Mouse (Mus musculus) liver, embryonic 15.5 days (tissue): ENCODE data around the gene Slc26a11. TPM values are rescaled to one million over a fixed set of nuclear protein-coding genes. Genes with fewer than 3 reads are reported as not detected.

Experiments used
- ATAC-seq: fragments of 200-750 bp; cut with Nextera tagmentation; 2 replicates; pipeline ENCODE4 v1.8.0; 2017; ENCODE audit warnings: moderate number of reproducible peaks, mild to moderate bottlenecking, moderate library complexity; ENCODE audit not compliant: insufficient read depth
- H3K27ac ChIP-seq: fragments of 300-500 bp; sonication (generic); replicated peaks from 2 replicates; pipeline ENCODE4 v1.5.1; 2015; ENCODE audit warnings: mild to moderate bottlenecking, inconsistent platforms
- H3K27me3 ChIP-seq: fragments of 300-500 bp; sonication (generic); 2 replicates; pipeline ENCODE4 v1.6.1; 2015; ENCODE audit warnings: mild to moderate bottlenecking, inconsistent platforms
- H3K36me3 ChIP-seq: fragments of 300-500 bp; sonication (generic); replicated peaks from 2 replicates; pipeline ENCODE4 v1.6.1; 2015; ENCODE audit warnings: moderate library complexity, mild to moderate bottlenecking, inconsistent platforms
- H3K4me1 ChIP-seq: fragments of 300-500 bp; sonication (generic); replicated peaks from 2 replicates; pipeline ENCODE4 v1.6.1; 2015; ENCODE audit warnings: inconsistent platforms
- H3K4me2 ChIP-seq: fragments of 300-500 bp; sonication (generic); 2 replicates; pipeline ENCODE4 v1.6.1; 2015; ENCODE audit warnings: moderate library complexity, mild to moderate bottlenecking, inconsistent platforms
- H3K4me3 ChIP-seq: fragments of 300-500 bp; sonication (generic); replicated peaks from 2 replicates; pipeline ENCODE4 v1.5.1; 2015; ENCODE audit warnings: mild to moderate bottlenecking, inconsistent platforms
- H3K9ac ChIP-seq: fragments of 300-500 bp; sonication (generic); 2 replicates; pipeline ENCODE4 v1.6.1; 2015; ENCODE audit warnings: moderate library complexity, mild to moderate bottlenecking, inconsistent platforms
- H3K9me3 ChIP-seq: fragments of 300-500 bp; sonication (generic); replicated peaks from 2 replicates; pipeline ENCODE4 v1.6.1; 2016; ENCODE audit warnings: inconsistent platforms
- WGBS: fragments of 180-500 bp; shearing (Covaris S2); methylation state at CpG from one replicate; pipeline ENCODE4 v1.1.7; 2015; ENCODE audit warnings: mixed read lengths; ENCODE audit not compliant: insufficient replicate concordance; 5-methylcytosine and 5-hydroxymethylcytosine counted together
- polyA plus RNA-seq: library from polyadenylated mRNA; unstranded; fragments of >200 nt; fragmentation: Nextera tagmentation; extraction: Ambion mirVana; gene quantifications from 2 replicates; pipeline ENCODE4 v1.2.1, GENCODE M21; 2015

Gene Slc26a11
- polyA plus RNA-seq, 1 experiment from 2014 or later, result 1.6 TPM

GRCm38 (mm10) chr11:119331970-119332369, 23.4 kb upstream of the Slc26a11 start:
- no peak overlapping the region for H3K4me3 ChIP-seq
- no peak overlapping the region for H3K9ac ChIP-seq
- H3K36me3 ChIP-seq, result no peaks in the 10 kb centered on the region
- no peaks in the 10 kb centered on the region for H3K4me1 ChIP-seq
- no peak overlapping the region for H3K4me2 ChIP-seq
- ATAC-seq, result no peak
- peaks cover 37% of the 10 kb centered on the region for H3K27me3 ChIP-seq
- H3K9me3 ChIP-seq, result no peaks in the 10 kb centered on the region
- WGBS, result 26% methylated on average over 3 of the region's 3 CpGs
- H3K27ac ChIP-seq, result no peak overlapping the region

GRCm38 (mm10) chr11:119338271-119339059, 16.9 kb upstream of the Slc26a11 start:
- Histone ChIP-seq H3K9ac (no peak overlapping the region), H3K27ac (no peak overlapping the region), H3K27me3 (peaks cover 11% of the 10 kb centered on the region), H3K4me2 (no peak overlapping the region), H3K9me3 (no peaks in the 10 kb centered on the region), H3K4me3 (no peak overlapping the region), H3K4me1 (no peaks in the 10 kb centered on the region), H3K36me3 (no peaks in the 10 kb centered on the region)
- no peak for ATAC-seq
- WGBS, result 63% methylated on average over 10 of the region's 10 CpGs

GRCm38 (mm10) chr11:119339179-119339578, 16.2 kb upstream of the Slc26a11 start:
- no peak overlapping the region for H3K4me3 ChIP-seq
- no peaks in the 10 kb centered on the region for H3K36me3 ChIP-seq
- no peaks in the 10 kb centered on the region for H3K9me3 ChIP-seq
- no peak for ATAC-seq
- 41% methylated on average over 5 of the region's 5 CpGs for WGBS
- H3K4me1 ChIP-seq, result no peaks in the 10 kb centered on the region
- H3K4me2 ChIP-seq, result no peak overlapping the region
- H3K9ac ChIP-seq, result no peak overlapping the region
- H3K27me3 ChIP-seq, result peaks cover 5% of the 10 kb centered on the region; the same call in 1 of the 2 replicates
- no peak overlapping the region for H3K27ac ChIP-seq

GRCm38 (mm10) chr11:119339637-119340036, 15.7 kb upstream of the Slc26a11 start:
- Histone ChIP-seq H3K9me3 (no peaks in the 10 kb centered on the region), H3K36me3 (no peaks in the 10 kb centered on the region), H3K27me3 (peaks cover 5% of the 10 kb centered on the region; the same call in 1 of the 2 replicates), H3K4me1 (no peaks in the 10 kb centered on the region), H3K4me3 (no peak overlapping the region), H3K27ac (no peak overlapping the region), H3K4me2 (no peak overlapping the region), H3K9ac (no peak overlapping the region)
- ATAC-seq, result no peak
- whole genome bisulfite sequencing, result 4% methylated on average over 5 of the region's 5 CpGs

GRCm38 (mm10) chr11:119344178-119344577, 11.2 kb upstream of the Slc26a11 start:
- H3K9ac ChIP-seq, result no peak overlapping the region
- H3K27ac ChIP-seq, result no peak overlapping the region
- H3K27me3 ChIP-seq, result no peaks in the 10 kb centered on the region
- no peak overlapping the region for H3K4me2 ChIP-seq
- H3K36me3 ChIP-seq, result no peaks in the 10 kb centered on the region
- H3K4me1 ChIP-seq, result no peaks in the 10 kb centered on the region
- WGBS, result 76% methylated on average over 8 of the region's 8 CpGs
- H3K9me3 ChIP-seq, result no peaks in the 10 kb centered on the region
- ATAC-seq, result no peak
- H3K4me3 ChIP-seq, result no peak overlapping the region

- no peaks in the 10 kb centered on the region for H3K27me3 ChIP-seq
- H3K4me3 ChIP-seq, result no peak overlapping the region
- ATAC-seq, result no peak
- no peak overlapping the region for H3K9ac ChIP-seq
- WGBS, result 29% methylated on average over 6 of the region's 6 CpGs
- no peaks in the 10 kb centered on the region for H3K4me1 ChIP-seq
- H3K36me3 ChIP-seq, result no peaks in the 10 kb centered on the region
- no peak overlapping the region for H3K4me2 ChIP-seq
- no peak overlapping the region for H3K27ac ChIP-seq
- H3K9me3 ChIP-seq, result no peaks in the 10 kb centered on the region
Measured at GRCm38 (mm10) chr11:119344865-119345264, 10.5 kb upstream of the Slc26a11 start.

GRCm38 (mm10) chr11:119347125-119347524, 8.2 kb upstream of the Slc26a11 start:
- WGBS, result 23% methylated on average over 4 of the region's 4 CpGs
- H3K4me2 ChIP-seq, result no peak overlapping the region
- H3K27ac ChIP-seq, result no peak overlapping the region
- H3K4me1 ChIP-seq, result no peaks in the 10 kb centered on the region
- no peak overlapping the region for H3K4me3 ChIP-seq
- H3K9ac ChIP-seq, result no peak overlapping the region
- H3K36me3 ChIP-seq, result no peaks in the 10 kb centered on the region
- no peaks in the 10 kb centered on the region for H3K9me3 ChIP-seq
- no peaks in the 10 kb centered on the region for H3K27me3 ChIP-seq
- no peak for ATAC-seq

GRCm38 (mm10) chr11:119352113-119352512, 3.2 kb upstream of the Slc26a11 start:
- ATAC-seq, result no peak
- Histone ChIP-seq H3K4me1 (peaks cover 25% of the 10 kb centered on the region), H3K9ac (no peak overlapping the region), H3K36me3 (no peaks in the 10 kb centered on the region), H3K9me3 (no peaks in the 10 kb centered on the region), H3K27me3 (peaks cover 3% of the 10 kb centered on the region; the same call in 1 of the 2 replicates), H3K4me3 (no peak overlapping the region), H3K4me2 (no peak overlapping the region), H3K27ac (no peak overlapping the region)
- WGBS, result 24% methylated on average over 7 of the region's 7 CpGs

- Histone ChIP-seq H3K36me3 (no peaks in the 10 kb centered on the region), H3K4me2 (peak overlapping the region; percentile 93; the same call in 1 of the 2 replicates), H3K4me1 (peaks cover 25% of the 10 kb centered on the region), H3K27ac (no peak overlapping the region), H3K4me3 (no peak overlapping the region), H3K9ac (no peak overlapping the region), H3K9me3 (no peaks in the 10 kb centered on the region), H3K27me3 (peaks cover 6% of the 10 kb centered on the region; the same call in 1 of the 2 replicates)
- no peak for ATAC-seq
- WGBS, result 68% methylated on average over 4 of the region's 4 CpGs
Measured at GRCm38 (mm10) chr11:119353946-119354345, 1.4 kb upstream of the Slc26a11 start.

- Histone ChIP-seq H3K9ac (peak overlapping the region; percentile 61; the same call in 1 of the 2 replicates), H3K4me2 (peak overlapping the region; percentile 93), H3K36me3 (no peaks in the 10 kb centered on the region), H3K4me1 (peaks cover 25% of the 10 kb centered on the region), H3K27ac (peak overlapping the region; percentile 78), H3K4me3 (peak overlapping the region; percentile 70), H3K9me3 (no peaks in the 10 kb centered on the region), H3K27me3 (peaks cover 6% of the 10 kb centered on the region; the same call in 1 of the 2 replicates)
- ATAC-seq, result peak; percentile 71
- WGBS, result 1% methylated on average over 23 of the region's 23 CpGs
Measured at GRCm38 (mm10) chr11:119354798-119355442, 437 bp upstream of the Slc26a11 start.

GRCm38 (mm10) chr11:119359089-119359488, 3.7 kb downstream of the Slc26a11 start:
- no peak overlapping the region for H3K9ac ChIP-seq
- no peaks in the 10 kb centered on the region for H3K9me3 ChIP-seq
- no peak overlapping the region for H3K4me3 ChIP-seq
- H3K4me1 ChIP-seq, result peaks cover 20% of the 10 kb centered on the region
- H3K27ac ChIP-seq, result no peak overlapping the region
- no peak for ATAC-seq
- WGBS, result 76% methylated on average over 10 of the region's 10 CpGs
- H3K36me3 ChIP-seq, result no peaks in the 10 kb centered on the region
- no peak overlapping the region for H3K4me2 ChIP-seq
- H3K27me3 ChIP-seq, result peaks cover 6% of the 10 kb centered on the region; the same call in 1 of the 2 replicates
